Mouse (Mus musculus) common myeloid progenitor, adult 5-6 weeks (primary cell): Measurements from ENCODE around the gene Fgfr2. TPM values are rescaled to one million over a fixed set of nuclear protein-coding genes. Genes with fewer than 3 reads are reported as not detected.

ENCODE experiments used
- ATAC-seq: replicated peaks from 2 replicates; pipeline ENCODE4 v1.8.0; 2016; ENCODE audit warnings: low read depth, mild to moderate bottlenecking, moderate TSS enrichment, inconsistent platforms; ENCODE audit not compliant: poor library complexity, severe bottlenecking
- total RNA-seq: library from RNA; stranded (forward); fragments of 200-1000, 187-1606 nt; gene quantifications from 2 replicates; pipeline ENCODE4 v1.2.3, GENCODE M21; 2017

Fgfr2 gene
- total RNA-seq, 1 experiment from 2014 or later = not detected

DNA sequence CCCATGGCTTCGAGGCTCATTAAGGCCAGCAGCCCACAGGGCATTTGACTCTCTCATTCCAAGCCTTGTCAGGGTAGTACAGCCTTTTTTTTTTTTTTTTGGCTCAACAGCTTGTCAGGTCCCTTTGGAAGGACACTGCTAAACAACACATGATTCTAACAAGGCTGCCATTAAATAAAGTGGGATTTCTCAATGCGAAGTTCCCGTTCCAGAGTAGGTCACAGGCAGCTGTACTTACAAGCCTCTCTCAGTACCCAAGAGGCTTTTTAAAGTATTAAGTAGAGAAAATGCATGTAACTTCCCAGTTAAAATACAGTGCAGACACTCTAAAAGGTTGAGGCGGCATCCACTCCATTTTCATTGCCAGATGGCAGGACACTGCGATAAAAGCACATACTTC lies 29.4 kb downstream of the Fgfr2 start:
- ATAC-seq = no peak

GRCm38 (mm10) chr7:133090641-133091040 lies 32.5 kb downstream of the Fgfr2 start:
- no peak for ATAC-seq

DNA sequence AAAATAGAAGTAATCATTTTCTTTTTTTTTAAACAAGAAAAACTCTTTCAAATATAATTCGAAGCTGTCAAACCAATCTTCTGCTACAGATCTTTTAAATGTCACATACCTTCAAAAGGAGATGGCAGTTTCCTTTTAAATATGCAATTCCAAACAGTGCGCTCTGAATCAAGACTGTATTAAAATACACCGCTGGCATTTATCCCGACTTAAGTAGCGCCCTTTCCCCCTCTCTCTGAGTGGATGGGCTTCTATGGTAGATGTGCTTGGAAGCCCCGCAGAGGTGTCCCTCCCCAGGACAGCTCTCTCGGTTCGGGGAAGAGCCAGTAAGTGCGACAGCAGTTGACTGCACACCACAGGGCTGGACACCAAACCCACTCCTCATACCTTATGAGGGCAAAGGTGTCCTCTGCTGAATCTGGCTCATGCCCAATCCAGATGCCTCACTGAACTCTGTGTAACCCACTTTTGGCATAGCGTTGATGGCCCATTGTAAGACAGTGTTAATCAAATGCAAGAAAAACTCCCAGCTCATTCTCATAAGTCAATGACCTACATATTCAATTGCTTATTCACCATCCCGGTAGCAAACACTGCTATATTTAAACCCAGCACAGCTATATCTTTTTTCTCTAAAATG lies 33.4 kb downstream of the Fgfr2 start:
- no peak for ATAC-seq

DNA sequence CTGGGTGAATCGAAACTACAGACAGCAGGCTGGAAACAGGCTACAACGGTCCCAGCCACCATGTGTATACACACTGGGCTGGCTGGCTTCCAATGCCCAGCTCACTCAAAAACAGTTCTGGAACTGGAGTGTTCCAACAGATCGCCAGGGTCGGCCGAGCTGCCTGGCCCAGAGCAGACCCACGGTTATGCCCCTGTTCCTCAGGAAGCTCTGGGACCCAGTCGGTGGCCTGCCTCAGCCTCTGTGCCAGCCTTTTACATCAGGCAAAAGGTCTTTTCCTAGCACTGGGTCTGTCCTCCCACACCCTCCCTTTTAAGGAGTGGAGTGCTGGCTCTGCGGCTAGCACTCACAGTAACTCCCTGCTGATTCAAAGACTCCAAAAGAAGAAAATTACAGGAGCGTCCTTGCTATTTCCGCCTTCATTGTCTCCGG lies 34.3 kb downstream of the Fgfr2 start:
- no peak for ATAC-seq

GRCm38 (mm10) chr7:133088411-133088810 lies 34.7 kb downstream of the Fgfr2 start:
- no peak for ATAC-seq

DNA sequence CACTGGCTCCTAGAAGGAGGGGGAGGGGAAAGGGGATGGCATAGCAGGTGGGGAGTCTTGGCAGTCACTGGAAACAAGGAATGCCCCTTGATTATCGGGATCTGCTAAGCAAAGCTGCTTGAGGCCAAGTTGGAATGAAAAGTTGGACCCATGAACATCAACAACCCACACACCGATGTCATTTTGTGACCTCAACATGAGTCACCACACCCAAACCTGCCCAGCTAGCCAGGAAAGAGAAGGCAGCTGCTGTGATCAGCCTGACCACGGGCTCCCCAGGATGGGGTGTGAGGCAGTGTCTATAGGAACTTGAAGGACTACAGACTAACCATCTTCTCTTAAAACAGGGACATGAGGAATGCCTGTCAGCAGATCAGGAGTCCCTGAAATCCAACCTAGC lies 37.7 kb downstream of the Fgfr2 start:
- no peak for ATAC-seq

DNA sequence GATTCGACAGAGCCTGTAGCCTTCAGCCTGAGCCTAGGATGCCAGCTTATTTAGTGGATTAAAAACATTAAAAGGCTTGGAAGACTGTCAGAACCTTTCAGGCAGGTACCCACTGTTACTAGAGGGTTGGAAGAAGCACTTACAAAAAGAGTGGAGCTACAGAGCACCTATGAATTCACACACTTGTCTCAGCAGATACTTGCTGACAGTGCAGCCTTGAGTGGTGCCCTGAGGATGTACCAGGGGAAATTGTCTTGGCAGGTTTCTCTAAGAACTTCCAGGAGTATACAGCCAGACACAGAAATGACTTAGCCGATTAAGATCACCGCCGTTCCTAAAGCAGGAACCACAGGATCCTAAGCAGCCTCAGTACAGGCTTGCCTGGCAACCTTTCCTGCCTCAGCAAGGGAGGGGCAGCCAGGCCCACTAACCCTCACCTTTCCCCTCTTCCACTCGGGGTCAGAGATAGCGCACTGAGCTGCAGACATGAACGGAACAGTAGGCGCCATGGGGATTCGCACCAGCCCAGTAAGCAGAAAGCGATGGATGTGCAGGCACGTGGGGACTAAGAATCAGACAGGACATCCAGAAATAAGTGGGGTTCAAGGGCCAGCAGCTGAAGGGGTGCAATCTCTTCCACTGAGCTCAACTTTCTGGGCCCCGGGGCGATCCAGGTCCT lies 39.1 kb downstream of the Fgfr2 start:
- no peak for ATAC-seq

- 0 out of 2 replicates have a peak, but pooled peaks have one; percentile 22 for ATAC-seq
Measured at GRCm38 (mm10) chr7:133078929-133079328, 44.2 kb downstream of the Fgfr2 start.

DNA sequence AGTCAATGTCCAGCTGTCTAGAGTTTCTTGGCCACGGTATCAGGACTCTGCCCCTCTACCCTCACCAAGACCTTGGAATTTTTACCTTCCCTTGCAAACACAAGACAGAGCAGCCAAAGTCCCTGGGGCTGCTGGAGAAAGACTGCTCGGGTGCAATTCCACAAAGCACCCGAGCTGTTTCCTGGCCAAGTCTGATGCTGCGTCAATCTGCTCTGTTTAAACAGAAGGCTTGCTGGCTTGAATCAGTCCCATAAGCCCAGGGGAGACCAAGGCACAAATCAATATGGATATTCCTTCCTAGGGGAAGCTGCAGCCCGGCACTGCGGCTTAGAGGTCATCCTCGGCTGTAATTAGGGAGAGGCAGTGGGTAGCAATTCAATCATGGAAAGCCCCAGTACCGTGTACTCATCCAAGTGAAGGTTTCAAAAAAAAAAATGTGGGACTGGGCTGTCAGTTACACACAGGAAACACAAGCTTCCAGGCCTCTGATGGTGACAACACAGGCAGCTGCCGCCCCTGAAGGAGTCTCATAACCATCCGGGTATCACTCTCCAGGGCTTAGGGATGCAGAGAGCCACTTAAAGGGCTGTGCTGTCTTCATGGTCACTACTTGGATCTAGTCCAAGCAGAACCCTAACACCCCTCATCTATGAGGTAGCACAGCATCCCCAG lies 48.6 kb downstream of the Fgfr2 start:
- no peak for ATAC-seq

DNA sequence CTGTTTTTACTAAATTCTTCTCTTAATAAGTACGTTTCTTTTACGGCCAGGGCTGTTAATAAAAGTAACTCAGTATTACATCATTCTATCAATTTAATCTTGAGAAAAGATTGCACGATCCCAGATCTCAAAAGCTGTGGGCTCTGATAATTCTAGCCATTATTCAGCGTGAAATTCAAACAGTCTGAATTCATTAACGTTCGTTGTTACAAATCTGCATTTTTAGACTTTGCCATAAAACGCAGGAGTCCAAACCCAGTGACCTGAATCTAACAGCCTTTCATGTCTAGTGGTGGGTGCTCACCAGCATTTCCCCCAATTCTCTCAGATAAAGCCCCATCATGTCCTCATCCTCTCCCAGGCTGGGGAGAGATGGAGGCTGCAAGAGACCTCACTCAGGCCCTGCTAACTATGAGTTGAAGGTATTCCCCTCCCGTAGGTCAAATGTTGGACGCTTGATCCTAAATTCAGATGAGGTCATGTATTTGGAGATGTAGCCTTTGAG lies 50.0 kb downstream of the Fgfr2 start:
- ATAC-seq = no peak

DNA sequence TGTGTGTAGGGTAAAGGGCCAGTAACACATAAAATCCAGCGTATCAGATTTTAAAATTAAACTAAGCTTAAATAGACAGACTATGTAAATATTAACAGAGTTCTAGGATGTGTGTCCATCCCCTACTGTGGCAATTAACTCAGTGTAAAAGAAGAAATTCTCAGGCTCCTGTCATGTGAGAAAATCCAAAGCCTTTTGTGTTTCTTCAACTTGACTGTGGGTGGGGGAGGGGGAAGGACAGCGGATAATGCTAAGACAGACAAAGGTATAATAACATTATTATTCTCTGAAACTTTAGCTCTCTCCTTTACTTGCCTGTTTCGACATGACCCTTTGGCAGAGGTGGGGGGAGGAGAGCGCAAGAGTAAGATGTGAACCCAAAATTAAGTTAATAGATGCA lies 50.6 kb downstream of the Fgfr2 start:
- no peak for ATAC-seq

DNA sequence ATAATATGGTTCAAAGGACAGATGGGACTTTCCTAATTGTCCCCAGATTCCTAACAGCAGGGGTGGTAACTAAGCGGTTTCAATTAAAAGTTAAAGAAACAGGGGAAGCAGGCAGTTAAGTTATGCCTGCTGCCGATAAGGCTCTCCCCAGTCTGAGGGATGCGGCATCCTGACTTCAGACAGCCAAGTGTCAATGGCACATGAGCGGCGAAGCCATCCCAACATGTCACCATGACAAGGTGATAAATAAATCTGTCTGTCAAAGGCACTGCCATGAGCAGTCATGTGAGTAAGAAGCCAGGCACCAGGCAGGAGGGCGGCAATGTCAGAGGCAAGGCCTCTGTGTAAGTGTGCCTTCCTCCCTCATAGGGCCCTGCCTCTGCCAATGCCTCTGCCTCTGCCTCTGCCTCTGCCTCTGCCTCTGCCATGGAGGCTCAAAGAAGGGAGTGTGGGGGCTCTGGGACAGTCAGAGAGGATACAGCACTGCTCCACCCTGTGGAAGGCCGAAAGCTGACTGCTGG lies 55.8 kb downstream of the Fgfr2 start:
- no peak for ATAC-seq

DNA sequence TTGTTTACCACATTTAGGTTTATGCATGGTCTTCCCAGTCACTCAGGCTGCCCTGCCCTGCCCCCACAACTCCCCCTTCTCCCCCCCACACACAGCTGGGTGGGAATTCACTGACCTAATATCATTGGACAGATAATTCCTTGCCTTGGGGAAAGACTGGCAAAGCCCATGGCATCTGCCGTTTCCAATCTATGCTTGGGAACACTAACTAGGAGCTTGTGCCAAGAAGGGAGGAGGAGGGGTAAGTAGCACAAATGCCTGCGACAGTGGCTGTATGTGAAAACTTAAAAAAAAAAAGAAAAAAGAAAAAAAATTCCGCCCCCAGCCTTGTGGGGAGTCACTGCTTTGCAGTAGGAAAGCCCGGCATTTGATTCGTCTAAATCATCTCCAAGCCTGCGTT lies 56.4 kb downstream of the Fgfr2 start:
- ATAC-seq = no peak

GRCm38 (mm10) chr7:133062055-133062454 lies 61.1 kb downstream of the Fgfr2 start:
- ATAC-seq = 0 out of 2 replicates have a peak, but pooled peaks have one; percentile 36

GRCm38 (mm10) chr7:133060170-133060569 lies 63.0 kb downstream of the Fgfr2 start:
- ATAC-seq = no peak

DNA sequence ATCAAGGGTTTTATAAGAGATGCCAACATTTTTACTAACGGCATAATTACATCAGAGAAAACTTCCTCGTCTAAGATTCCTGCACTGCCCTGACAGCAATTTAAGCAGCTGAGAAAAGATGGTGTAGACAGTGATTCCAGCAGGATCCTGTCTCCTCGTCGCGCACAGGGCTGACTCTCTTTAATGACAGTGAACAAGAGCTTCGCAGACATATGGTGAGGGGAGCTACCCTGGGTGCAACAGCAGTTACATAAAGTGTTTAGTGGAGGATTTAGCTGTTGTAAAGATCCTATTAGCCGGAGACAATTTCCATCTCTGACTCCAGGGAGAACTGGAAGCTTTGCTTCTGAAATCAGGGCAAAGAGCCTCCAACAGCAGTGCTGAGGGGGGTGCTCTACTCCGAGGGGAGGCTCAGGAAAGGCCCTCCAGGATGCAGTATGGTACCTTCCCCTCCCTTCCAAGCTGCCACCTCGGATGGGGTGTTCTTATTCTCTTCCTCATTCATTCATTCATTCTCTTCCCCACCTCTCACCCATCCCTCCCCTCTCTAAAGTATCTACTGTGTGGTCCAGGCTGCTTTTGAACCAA lies 63.5 kb downstream of the Fgfr2 start:
- ATAC-seq = no peak

DNA sequence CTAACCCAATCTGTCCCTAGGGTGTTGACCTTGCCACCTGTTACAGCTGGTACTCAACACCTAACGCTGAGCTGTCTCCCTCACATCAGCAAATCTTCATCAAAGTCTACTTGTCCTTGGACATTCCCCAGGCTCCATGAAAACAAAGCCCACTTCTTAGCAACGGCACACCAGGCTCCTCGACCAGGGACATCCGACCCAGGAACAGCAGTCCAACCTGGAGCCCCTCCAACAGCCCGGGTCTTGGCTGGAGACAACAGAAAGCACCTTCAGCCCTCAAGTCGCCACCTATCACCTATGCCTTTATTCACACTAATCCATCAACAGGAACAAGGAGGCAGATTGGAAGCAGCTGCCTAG lies 64.0 kb downstream of the Fgfr2 start:
- ATAC-seq = no peak

- no peak for ATAC-seq
Measured at GRCm38 (mm10) chr7:133058496-133059149, 64.5 kb downstream of the Fgfr2 start.

DNA sequence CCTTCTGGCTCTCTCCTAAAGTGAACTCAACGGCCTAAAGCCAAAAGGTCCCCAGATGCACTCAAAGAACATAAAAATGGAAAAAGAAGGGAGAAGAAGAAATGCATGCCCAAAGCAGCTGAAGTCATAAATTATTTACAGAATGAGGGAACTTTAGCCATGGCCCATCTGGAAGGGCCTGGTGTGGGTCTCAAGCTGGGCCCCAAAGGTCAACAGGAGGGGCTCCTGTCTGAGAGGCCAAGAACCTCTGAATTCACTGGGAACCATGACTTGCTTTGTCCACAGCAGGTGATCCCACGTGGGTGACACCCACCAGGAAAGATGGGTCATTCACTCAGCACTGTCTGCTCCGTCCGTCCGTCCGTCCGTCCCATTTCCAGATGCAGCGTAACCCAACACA lies 66.2 kb downstream of the Fgfr2 start:
- ATAC-seq = no peak

- no peak for ATAC-seq
Measured at GRCm38 (mm10) chr7:133054486-133054885, 68.7 kb downstream of the Fgfr2 start.
